Mouse (Mus musculus) stomach, embryonic 16.5 days (tissue): ENCODE results near the gene R3hdm2. TPM values are rescaled to one million over a fixed set of nuclear protein-coding genes. Genes with fewer than 3 reads are reported as not detected.

ENCODE experiments used
- ATAC-seq: fragments of 200-750 bp; cut with Nextera tagmentation; 2 replicates; pipeline ENCODE4 v1.8.0; 2017; ENCODE audit warnings: moderate number of reproducible peaks, moderate TSS enrichment; ENCODE audit not compliant: insufficient read depth, low FRiP score
- H3K27ac ChIP-seq: fragments of 300-500 bp; sonication (generic); 2 replicates; pipeline ENCODE4 v1.5.1; 2014; ENCODE audit warnings: low read length
- H3K27me3 ChIP-seq: fragments of 300-500 bp; sonication (generic); 2 replicates; pipeline ENCODE4 v1.6.1; 2014; ENCODE audit warnings: low read length, control low read depth, mixed read lengths; ENCODE audit not compliant: control insufficient read depth, insufficient read depth
- H3K36me3 ChIP-seq: fragments of 300-500 bp; sonication (generic); 2 replicates; pipeline ENCODE4 v1.6.1; 2014; ENCODE audit warnings: low read length; ENCODE audit not compliant: control insufficient read depth, insufficient read depth
- H3K4me1 ChIP-seq: fragments of 300-500 bp; sonication (generic); 2 replicates; pipeline ENCODE4 v1.6.1; 2014; ENCODE audit warnings: low read length, control low read depth, mixed read lengths; ENCODE audit not compliant: control insufficient read depth, insufficient read depth
- H3K4me2 ChIP-seq: fragments of 300-500 bp; sonication (generic); 2 replicates; pipeline ENCODE4 v1.6.1; 2014; ENCODE audit warnings: low read depth, low read length, mixed read lengths
- H3K4me3 ChIP-seq: fragments of 300-500 bp; sonication (generic); replicated peaks from 2 replicates; pipeline ENCODE4 v1.5.1; 2014; ENCODE audit warnings: mild to moderate bottlenecking, low read length
- H3K9ac ChIP-seq: fragments of 300-500 bp; sonication (generic); 2 replicates; pipeline ENCODE4 v1.6.1; 2014; ENCODE audit warnings: low read length
- H3K9me3 ChIP-seq: fragments of 300-500 bp; sonication (generic); replicated peaks from 2 replicates; pipeline ENCODE4 v1.6.1; 2016; ENCODE audit warnings: low read length, control low read depth; ENCODE audit not compliant: control insufficient read depth
- WGBS: fragments of 180-500 bp; shearing (Covaris S2); extraction: QIAGEN DNeasy Blood & Tissue Kit; methylation state at CpG from one replicate; pipeline ENCODE4 v1.1.7; 2014; 5-methylcytosine and 5-hydroxymethylcytosine counted together
- polyA plus RNA-seq: library from polyadenylated mRNA; unstranded; fragments of >200 nt; fragmentation: Nextera tagmentation; extraction: Ambion mirVana; gene quantifications from 2 replicates; pipeline ENCODE4 v1.2.1, GENCODE M21; 2015

R3hdm2 gene
- polyA plus RNA-seq, 1 experiment from 2014 or later: 22.5 TPM

DNA sequence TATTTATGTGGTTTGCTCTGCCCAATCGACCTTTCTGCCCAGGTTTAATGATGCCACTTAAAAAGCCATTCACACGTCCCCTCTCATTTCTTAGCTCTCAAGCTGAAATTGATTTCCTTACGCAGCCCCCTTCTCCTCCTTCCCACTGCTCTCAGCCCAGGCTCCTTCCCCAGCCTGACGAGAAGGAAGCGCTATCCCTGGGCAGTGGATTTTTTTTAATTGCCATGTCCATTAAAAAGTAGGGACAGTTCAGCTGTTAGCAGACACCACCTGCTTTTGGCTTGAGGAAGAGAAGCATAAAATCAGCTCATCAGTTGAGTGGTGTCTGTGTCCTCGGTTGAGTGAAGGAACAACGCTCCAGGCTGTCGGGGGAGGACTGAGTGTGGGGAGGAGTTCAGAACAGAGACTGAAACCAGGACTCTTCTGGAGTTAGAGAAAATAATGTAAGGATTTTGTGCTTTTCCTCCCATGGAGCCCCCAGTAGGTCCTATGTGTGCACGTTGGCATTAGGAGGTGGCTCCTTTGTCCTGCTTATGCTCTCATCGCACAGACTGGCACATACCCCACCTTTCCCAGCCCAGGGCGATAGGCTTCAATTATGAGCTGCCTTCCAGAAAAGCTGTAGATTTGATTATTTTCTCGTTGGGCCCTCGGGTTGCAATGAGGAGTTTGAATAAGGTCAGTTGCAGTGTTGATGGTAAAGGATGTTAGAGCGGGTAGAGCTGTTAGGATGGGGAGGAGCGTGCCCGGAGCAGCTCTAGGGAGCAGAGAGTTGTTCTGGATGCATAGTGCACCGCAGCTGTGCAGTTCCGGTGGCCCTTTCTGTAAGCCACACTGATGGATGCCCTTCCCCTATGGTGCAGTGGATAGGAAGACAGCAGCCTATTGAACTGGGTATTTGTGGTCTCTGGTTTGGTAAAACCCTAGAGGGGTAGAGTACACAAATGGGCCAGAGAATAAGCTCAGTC lies 110.3 kb downstream of the R3hdm2 start:
- H3K9ac ChIP-seq: no peak overlapping the region
- ATAC-seq: no peak
- no peaks in the 10 kb centered on the region for H3K27me3 ChIP-seq
- peaks cover 26% of the 10 kb centered on the region for H3K36me3 ChIP-seq
- no peak overlapping the region for H3K27ac ChIP-seq
- no peaks in the 10 kb centered on the region for H3K4me1 ChIP-seq
- no peak overlapping the region for H3K4me3 ChIP-seq
- no peaks in the 10 kb centered on the region for H3K9me3 ChIP-seq
- H3K4me2 ChIP-seq: no peak overlapping the region
- WGBS: 84% methylated on average over 18 of the region's 18 CpGs

DNA sequence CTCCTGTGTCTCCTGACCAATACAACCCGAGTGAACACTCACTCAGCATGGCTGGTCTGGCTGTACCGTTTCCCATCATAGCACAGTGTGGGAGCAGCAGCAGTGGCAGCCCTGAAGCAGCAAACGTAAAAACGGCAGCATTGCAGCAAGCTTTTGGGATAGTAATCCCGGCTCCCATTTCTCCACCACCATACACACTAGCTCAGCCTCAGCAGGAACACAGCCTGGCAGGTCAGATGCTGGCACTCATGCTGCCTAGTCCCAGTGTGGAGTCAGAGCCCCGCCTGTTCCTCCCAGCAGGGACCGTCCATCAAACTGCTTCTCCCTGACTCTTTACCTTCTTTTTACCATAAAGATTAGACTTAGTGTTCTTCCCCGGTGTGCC lies 111.0 kb downstream of the R3hdm2 start:
- no peak overlapping the region for H3K27ac ChIP-seq
- 79% methylated on average over 8 of the region's 8 CpGs for WGBS
- H3K36me3 ChIP-seq: peaks cover 25% of the 10 kb centered on the region
- H3K27me3 ChIP-seq: no peaks in the 10 kb centered on the region
- no peak for ATAC-seq
- no peaks in the 10 kb centered on the region for H3K4me1 ChIP-seq
- no peak overlapping the region for H3K4me2 ChIP-seq
- no peaks in the 10 kb centered on the region for H3K9me3 ChIP-seq
- H3K4me3 ChIP-seq: no peak overlapping the region
- no peak overlapping the region for H3K9ac ChIP-seq

DNA sequence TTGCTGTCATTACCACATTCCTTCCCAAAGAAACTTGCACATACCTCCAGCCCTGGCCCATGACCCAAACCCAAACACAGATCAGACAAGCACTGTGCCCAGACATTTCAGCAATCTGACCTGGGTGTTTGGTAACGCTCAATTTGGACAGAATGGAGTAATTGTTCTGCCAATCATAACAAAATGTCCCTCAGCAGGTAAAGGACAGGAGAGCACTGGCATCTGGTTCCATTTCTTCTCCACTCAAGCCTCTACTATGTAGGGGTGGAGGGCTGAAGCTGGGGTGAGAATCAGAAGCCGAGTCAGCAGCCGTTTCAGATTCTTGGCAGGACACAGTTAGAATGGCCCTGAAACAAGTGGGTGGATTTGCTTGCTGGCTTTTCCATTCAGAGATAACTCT lies 112.0 kb downstream of the R3hdm2 start:
- ATAC-seq: no peak
- no peaks in the 10 kb centered on the region for H3K4me1 ChIP-seq
- no peaks in the 10 kb centered on the region for H3K9me3 ChIP-seq
- no peak overlapping the region for H3K9ac ChIP-seq
- 71% methylated on average over 3 of the region's 3 CpGs for WGBS
- H3K27ac ChIP-seq: no peak overlapping the region
- H3K27me3 ChIP-seq: no peaks in the 10 kb centered on the region
- H3K4me2 ChIP-seq: no peak overlapping the region
- no peak overlapping the region for H3K4me3 ChIP-seq
- H3K36me3 ChIP-seq: peaks cover 27% of the 10 kb centered on the region

DNA sequence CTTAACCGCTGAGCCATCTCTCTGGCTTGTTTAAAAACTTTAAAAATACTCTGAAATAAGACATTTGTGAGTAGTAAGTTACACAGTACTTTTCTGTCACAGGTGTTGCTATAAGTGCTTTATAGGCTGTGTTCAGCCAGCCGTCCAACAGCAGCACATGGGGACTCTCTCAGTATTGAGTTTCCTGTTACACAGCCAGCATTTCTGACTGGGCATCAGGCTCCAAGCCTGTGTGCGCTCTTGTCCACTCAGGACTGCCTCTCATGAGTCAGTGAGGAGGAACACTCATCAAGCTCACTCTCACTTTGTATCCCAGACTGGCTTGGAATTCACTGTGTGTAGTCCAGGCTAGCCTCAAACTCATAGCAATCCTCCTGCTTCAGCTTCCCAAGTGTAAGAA lies 116.0 kb downstream of the R3hdm2 start:
- H3K27me3 ChIP-seq: no peaks in the 10 kb centered on the region
- ATAC-seq: no peak
- H3K4me3 ChIP-seq: no peak overlapping the region
- H3K36me3 ChIP-seq: peaks cover 25% of the 10 kb centered on the region
- H3K4me2 ChIP-seq: no peak overlapping the region
- H3K9ac ChIP-seq: no peak overlapping the region
- no peak overlapping the region for H3K27ac ChIP-seq
- H3K4me1 ChIP-seq: no peaks in the 10 kb centered on the region
- H3K9me3 ChIP-seq: no peaks in the 10 kb centered on the region
- 90% methylated on average over 3 of the region's 3 CpGs for WGBS

DNA sequence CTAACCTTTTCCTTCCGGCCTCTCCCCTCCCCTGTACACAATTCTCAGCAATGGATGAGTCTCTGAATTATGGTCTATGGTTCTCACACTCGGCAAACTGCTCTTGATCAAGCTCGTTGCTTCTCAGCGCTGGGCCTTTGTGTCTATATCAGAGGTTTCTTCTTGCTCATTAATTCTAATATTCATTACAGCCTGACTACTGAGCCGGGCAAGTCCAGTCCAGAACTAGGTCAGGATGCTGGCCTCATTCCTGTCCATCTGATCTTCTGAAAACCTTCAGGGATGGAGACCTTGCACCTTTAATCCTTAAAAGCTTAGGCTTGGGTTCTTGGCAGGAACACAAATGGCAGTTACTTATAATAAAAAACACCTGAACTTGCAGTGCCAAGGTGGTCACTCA lies 119.4 kb downstream of the R3hdm2 start:
- no peak overlapping the region for H3K27ac ChIP-seq
- H3K9me3 ChIP-seq: no peaks in the 10 kb centered on the region
- no peaks in the 10 kb centered on the region for H3K27me3 ChIP-seq
- no peak for ATAC-seq
- WGBS: 86% methylated on average over 5 of the region's 5 CpGs
- peaks cover 16% of the 10 kb centered on the region for H3K36me3 ChIP-seq
- no peak overlapping the region for H3K4me3 ChIP-seq
- H3K4me1 ChIP-seq: no peaks in the 10 kb centered on the region
- no peak overlapping the region for H3K4me2 ChIP-seq
- H3K9ac ChIP-seq: no peak overlapping the region

DNA sequence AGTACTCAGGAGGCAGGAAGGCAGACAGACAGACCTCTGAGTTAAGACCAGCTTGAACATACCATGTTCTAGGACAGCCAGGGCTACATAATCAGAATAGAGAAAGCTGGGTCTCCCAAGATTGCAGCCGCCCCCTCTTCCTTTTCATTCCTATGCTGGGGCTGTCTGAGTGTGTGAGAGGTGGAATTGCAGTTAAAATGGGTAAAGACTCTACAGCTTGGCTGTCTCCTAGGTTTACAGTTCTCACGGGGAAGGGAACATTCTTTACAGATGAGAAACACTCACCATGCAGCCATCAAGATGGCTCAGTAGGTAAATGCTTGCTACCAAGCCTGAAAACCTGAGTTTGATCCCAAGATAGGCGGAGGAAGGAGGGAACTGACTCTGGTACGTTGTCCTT lies 119.9 kb downstream of the R3hdm2 start:
- WGBS: 80% methylated on average over 4 of the region's 4 CpGs
- Histone ChIP-seq H3K36me3 (peaks cover 11% of the 10 kb centered on the region), H3K4me3 (no peak overlapping the region), H3K4me1 (no peaks in the 10 kb centered on the region), H3K9ac (no peak overlapping the region), H3K27ac (no peak overlapping the region), H3K27me3 (no peaks in the 10 kb centered on the region), H3K4me2 (no peak overlapping the region), H3K9me3 (no peaks in the 10 kb centered on the region)
- ATAC-seq: no peak

DNA sequence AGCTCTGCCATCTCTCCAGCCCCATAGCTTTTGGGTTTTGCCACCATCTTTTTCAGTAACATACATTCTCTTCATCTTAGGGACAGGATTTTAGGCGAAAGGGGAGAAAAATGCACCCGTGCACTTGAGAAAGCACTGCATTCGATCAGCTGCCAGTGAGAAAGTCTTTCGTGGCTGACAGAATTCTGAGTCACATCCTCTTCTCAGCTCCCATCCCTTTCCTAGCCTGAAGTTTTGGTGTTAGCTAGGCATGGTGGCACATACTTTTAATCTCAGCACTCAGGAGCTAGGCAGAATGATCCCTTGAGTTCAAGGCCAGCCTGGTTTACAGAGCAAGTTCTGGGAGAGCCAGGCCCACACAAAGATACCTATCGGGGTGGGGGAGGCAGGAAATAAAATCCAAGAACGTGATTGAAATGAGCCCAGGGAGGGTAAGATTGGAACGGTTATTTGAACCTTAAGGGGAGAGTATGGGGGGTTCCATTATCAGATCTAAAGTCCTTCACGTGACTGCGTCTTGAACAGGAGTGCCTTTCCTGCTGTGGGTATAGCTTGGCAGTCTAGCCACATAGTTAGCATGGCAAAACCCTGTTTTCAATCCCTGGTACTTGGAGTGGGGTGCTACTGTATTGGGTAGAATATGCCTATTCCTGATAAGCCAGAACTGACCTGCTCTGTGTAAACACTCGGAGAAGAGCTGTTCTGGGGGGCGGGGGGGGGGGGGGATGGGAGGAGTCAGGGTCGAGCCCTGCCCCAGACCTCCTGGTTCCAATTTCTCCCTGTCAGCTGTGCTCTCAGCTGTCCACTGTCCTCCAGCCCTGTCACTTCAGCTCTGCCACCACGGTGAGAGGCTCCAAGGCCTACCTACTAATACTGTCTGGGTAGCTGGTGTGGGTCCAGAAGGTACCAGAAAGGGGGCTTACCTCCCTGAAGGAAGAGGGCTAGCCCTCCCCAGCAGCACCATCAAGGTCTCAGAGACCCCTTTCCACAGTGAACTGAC lies 121.1 kb downstream of the R3hdm2 start, which contains the start of gene Stac3:
TSS of gene Stac3 (plus strand) at position 793 of the 1,000 bp plus-strand sequence.
- Histone ChIP-seq H3K4me2 (no peak within 1 kb of the TSS), H3K4me1 (no peaks in the 10 kb centered on the region), H3K4me3 (no peak within 1 kb of the TSS), H3K9ac (no peak within 1 kb of the TSS), H3K27me3 (no peaks in the 10 kb centered on the region), H3K9me3 (no peaks in the 10 kb centered on the region), H3K36me3 (peaks cover 5% of the 10 kb centered on the region; the same call in 1 of the 2 replicates), H3K27ac (no peak within 1 kb of the TSS)
- no peak for ATAC-seq
- 61% methylated on average over 13 of the region's 13 CpGs for WGBS

DNA sequence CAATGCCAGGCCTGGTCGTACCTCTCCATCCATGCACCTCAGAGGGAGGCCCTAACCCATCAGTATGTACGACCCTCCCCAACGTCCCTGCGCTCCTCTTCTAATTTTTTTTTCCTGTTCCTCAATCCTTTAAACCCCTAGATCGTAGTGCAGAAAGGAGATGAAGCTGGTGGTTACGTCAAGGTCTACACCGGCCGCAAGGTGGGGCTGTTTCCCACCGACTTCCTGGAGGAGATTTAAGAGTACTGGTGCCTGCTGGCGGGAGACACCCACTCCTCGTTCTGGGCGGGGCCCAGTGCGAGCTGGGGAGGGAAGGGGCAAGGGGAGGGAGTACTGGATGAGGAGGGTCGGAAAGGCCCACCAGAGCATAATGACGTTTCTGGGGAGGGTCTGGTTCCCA lies 128.1 kb downstream of the R3hdm2 start:
- peak overlapping the region; percentile 64 for H3K4me2 ChIP-seq
- H3K36me3 ChIP-seq: no peaks in the 10 kb centered on the region
- no peak for ATAC-seq
- H3K4me1 ChIP-seq: peaks cover 29% of the 10 kb centered on the region
- no peak overlapping the region for H3K4me3 ChIP-seq
- WGBS: 4% methylated on average over 15 of the region's 15 CpGs
- no peaks in the 10 kb centered on the region for H3K9me3 ChIP-seq
- H3K27ac ChIP-seq: no peak overlapping the region
- H3K27me3 ChIP-seq: peaks cover 37% of the 10 kb centered on the region
- H3K9ac ChIP-seq: no peak overlapping the region
